Mouse (Mus musculus): ENCODE results near the gene Fam71b. TPM values are rescaled to one million over a fixed set of nuclear protein-coding genes. Genes with fewer than 3 reads are reported as not detected.

The Fam71b gene
- not detected in 2 replicates for polyA plus RNA-seq (2015; fragmentation: Nextera tagmentation; extraction: Ambion mirVana)

GRCm38 (mm10) chr11:46396167-46396859 lies at the start of gene Fam71b:
Gene Fam71b, plus strand, starts transcription at chr11:46396559.
- Histone ChIP-seq H3K9ac (replicated peaks) (no peak within 1 kb of the TSS), H3K9me3 (no peaks in the 10 kb centered on the region), H3K4me1 (replicated peaks) (peaks cover 5% of the 10 kb centered on the region), H3K4me2 (replicated peaks) (no peak within 1 kb of the TSS), H3K27me3 (no peaks in the 10 kb centered on the region), H3K4me3 (replicated peaks) (no peak within 1 kb of the TSS), H3K27ac (no peak within 1 kb of the TSS), H3K36me3 (no peaks in the 10 kb centered on the region)
- 75% methylated on average over 13 of the region's 13 CpGs for WGBS
- no peak for ATAC-seq

GRCm38 (mm10) chr11:46347756-46348155 lies 48.6 kb upstream of the Fam71b start:
- Histone ChIP-seq H3K36me3 (no peaks in the 10 kb centered on the region), H3K9ac (replicated peaks) (no peak overlapping the region), H3K27ac (no peak overlapping the region), H3K4me2 (replicated peaks) (no peak overlapping the region), H3K4me1 (replicated peaks) (no peaks in the 10 kb centered on the region), H3K27me3 (no peaks in the 10 kb centered on the region), H3K4me3 (replicated peaks) (no peak overlapping the region), H3K9me3 (no peaks in the 10 kb centered on the region)
- WGBS = 92% methylated on average over 5 of the region's 5 CpGs
- no peak for ATAC-seq

- H3K9me3 ChIP-seq = no peaks in the 10 kb centered on the region
- H3K4me2 ChIP-seq (replicated peaks) = no peak overlapping the region
- no peaks in the 10 kb centered on the region for H3K4me1 ChIP-seq (replicated peaks)
- no peak overlapping the region for H3K9ac ChIP-seq (replicated peaks)
- ATAC-seq = no peak
- H3K27ac ChIP-seq = no peak overlapping the region
- no peak overlapping the region for H3K4me3 ChIP-seq (replicated peaks)
- H3K36me3 ChIP-seq = no peaks in the 10 kb centered on the region
- H3K27me3 ChIP-seq = no peaks in the 10 kb centered on the region
- 80% methylated on average over 3 of the region's 3 CpGs for WGBS
Measured at GRCm38 (mm10) chr11:46348416-46348815, 47.9 kb upstream of the Fam71b start.

GRCm38 (mm10) chr11:46349681-46350410 lies 46.5 kb upstream of the Fam71b start:
- no peak overlapping the region for H3K27ac ChIP-seq
- no peaks in the 10 kb centered on the region for H3K36me3 ChIP-seq
- no peak overlapping the region for H3K4me2 ChIP-seq (replicated peaks)
- no peaks in the 10 kb centered on the region for H3K9me3 ChIP-seq
- H3K4me1 ChIP-seq (replicated peaks) = no peaks in the 10 kb centered on the region
- no peak overlapping the region for H3K4me3 ChIP-seq (replicated peaks)
- WGBS = 81% methylated on average over 2 of the region's 2 CpGs
- no peaks in the 10 kb centered on the region for H3K27me3 ChIP-seq
- H3K9ac ChIP-seq (replicated peaks) = no peak overlapping the region
- ATAC-seq = no peak

- Histone ChIP-seq H3K4me2 (replicated peaks) (no peak overlapping the region), H3K9me3 (no peaks in the 10 kb centered on the region), H3K4me3 (replicated peaks) (no peak overlapping the region), H3K27me3 (no peaks in the 10 kb centered on the region), H3K27ac (no peak overlapping the region), H3K9ac (replicated peaks) (no peak overlapping the region), H3K4me1 (replicated peaks) (no peaks in the 10 kb centered on the region), H3K36me3 (no peaks in the 10 kb centered on the region)
- no peak for ATAC-seq
- WGBS = 69% methylated on average over 1 of the region's 1 CpGs
Measured at GRCm38 (mm10) chr11:46358369-46358768, 38.0 kb upstream of the Fam71b start.

- Histone ChIP-seq H3K27me3 (no peaks in the 10 kb centered on the region), H3K27ac (no peak overlapping the region), H3K4me1 (replicated peaks) (no peaks in the 10 kb centered on the region), H3K4me2 (replicated peaks) (no peak overlapping the region), H3K9ac (replicated peaks) (no peak overlapping the region), H3K36me3 (no peaks in the 10 kb centered on the region), H3K9me3 (no peaks in the 10 kb centered on the region), H3K4me3 (replicated peaks) (no peak overlapping the region)
- no peak for ATAC-seq
- WGBS = 77% methylated on average over 2 of the region's 2 CpGs
Measured at GRCm38 (mm10) chr11:46360991-46361665, 35.2 kb upstream of the Fam71b start.

- no peak overlapping the region for H3K4me3 ChIP-seq (replicated peaks)
- H3K27ac ChIP-seq = no peak overlapping the region
- no peaks in the 10 kb centered on the region for H3K4me1 ChIP-seq (replicated peaks)
- no peaks in the 10 kb centered on the region for H3K27me3 ChIP-seq
- no peak overlapping the region for H3K4me2 ChIP-seq (replicated peaks)
- no peak for ATAC-seq
- no peak overlapping the region for H3K9ac ChIP-seq (replicated peaks)
- no peaks in the 10 kb centered on the region for H3K36me3 ChIP-seq
- no peaks in the 10 kb centered on the region for H3K9me3 ChIP-seq
- WGBS = 93% methylated on average over 18 of the region's 18 CpGs
Measured at GRCm38 (mm10) chr11:46362061-46363022, 34.0 kb upstream of the Fam71b start.

GRCm38 (mm10) chr11:46363864-46364263 lies 32.5 kb upstream of the Fam71b start:
- H3K4me3 ChIP-seq (replicated peaks) = no peak overlapping the region
- no peaks in the 10 kb centered on the region for H3K4me1 ChIP-seq (replicated peaks)
- H3K9me3 ChIP-seq = no peaks in the 10 kb centered on the region
- WGBS = 96% methylated on average over 9 of the region's 9 CpGs
- no peaks in the 10 kb centered on the region for H3K36me3 ChIP-seq
- H3K27ac ChIP-seq = no peak overlapping the region
- H3K9ac ChIP-seq (replicated peaks) = no peak overlapping the region
- no peaks in the 10 kb centered on the region for H3K27me3 ChIP-seq
- ATAC-seq = no peak
- H3K4me2 ChIP-seq (replicated peaks) = no peak overlapping the region

- ATAC-seq = no peak
- Histone ChIP-seq H3K4me3 (replicated peaks) (no peak overlapping the region), H3K4me2 (replicated peaks) (no peak overlapping the region), H3K27me3 (no peaks in the 10 kb centered on the region), H3K9ac (replicated peaks) (no peak overlapping the region), H3K4me1 (replicated peaks) (no peaks in the 10 kb centered on the region), H3K9me3 (no peaks in the 10 kb centered on the region), H3K36me3 (no peaks in the 10 kb centered on the region), H3K27ac (no peak overlapping the region)
- WGBS = 81% methylated on average over 5 of the region's 5 CpGs
Measured at GRCm38 (mm10) chr11:46365744-46366143, 30.6 kb upstream of the Fam71b start.

GRCm38 (mm10) chr11:46366357-46366756 lies 30.0 kb upstream of the Fam71b start:
- Histone ChIP-seq H3K9me3 (no peaks in the 10 kb centered on the region), H3K4me2 (replicated peaks) (no peak overlapping the region), H3K27ac (no peak overlapping the region), H3K9ac (replicated peaks) (no peak overlapping the region), H3K36me3 (no peaks in the 10 kb centered on the region), H3K27me3 (no peaks in the 10 kb centered on the region), H3K4me1 (replicated peaks) (no peaks in the 10 kb centered on the region), H3K4me3 (replicated peaks) (no peak overlapping the region)
- WGBS = 86% methylated on average over 3 of the region's 3 CpGs
- ATAC-seq = no peak

GRCm38 (mm10) chr11:46370457-46370856 lies 25.9 kb upstream of the Fam71b start:
- Histone ChIP-seq H3K4me1 (replicated peaks) (no peaks in the 10 kb centered on the region), H3K27me3 (no peaks in the 10 kb centered on the region), H3K4me3 (replicated peaks) (no peak overlapping the region), H3K4me2 (replicated peaks) (no peak overlapping the region), H3K9ac (replicated peaks) (no peak overlapping the region), H3K9me3 (no peaks in the 10 kb centered on the region), H3K27ac (no peak overlapping the region), H3K36me3 (no peaks in the 10 kb centered on the region)
- 90% methylated on average over 4 of the region's 4 CpGs for WGBS
- ATAC-seq = no peak

All from midbrain, embryonic 13.5 days (tissue).